Mouse (Mus musculus): ENCODE measurements around the gene Kcnd2. TPM values are rescaled to one million over a fixed set of nuclear protein-coding genes. Genes with fewer than 3 reads are reported as not detected.
A peak's percentile ranks its signal among the peaks of the same experiment; 100 is the strongest.

Gene Kcnd2
- polyA plus RNA-seq, 1 experiment = 91.6 TPM

GRCm38 (mm10) chr6:21527489-21528074 lies 312.3 kb downstream of the Kcnd2 start:
- no peaks in the 10 kb centered on the region; the same call in 1 of the 2 replicates for H3K4me1 ChIP-seq (ENCODE audit: control insufficient read depth, insufficient read depth, low read length)
- no peak for TF ChIP-seq POLR2A (IDR thresholded peaks at IDR 0.05; ENCODE audit: borderline replicate concordance, insufficient read depth, low read length)
- TF ChIP-seq CTCF (IDR thresholded peaks at IDR 0.05; ENCODE audit: borderline replicate concordance, insufficient read depth, low read depth, low read length) = no peak
- WGBS = 16% methylated on average over 1 of the region's 1 CpGs
- no peak overlapping the region for H3K4me3 ChIP-seq (replicated peaks; ENCODE audit: insufficient read depth, low read depth, low read length)
- no peak overlapping the region for H3K27ac ChIP-seq (ENCODE audit: insufficient read depth, low read length)
- no peaks in the 10 kb centered on the region for H3K27me3 ChIP-seq (ENCODE audit: control insufficient read depth, insufficient read depth, low read length)
- no peak for DNase-seq

GRCm38 (mm10) chr6:21534009-21534408 lies 318.7 kb downstream of the Kcnd2 start:
- Histone ChIP-seq H3K4me3 (replicated peaks; ENCODE audit: insufficient read depth, low read depth, low read length) (no peak overlapping the region), H3K27ac (ENCODE audit: insufficient read depth, low read length) (no peak overlapping the region), H3K4me1 (ENCODE audit: control insufficient read depth, insufficient read depth, low read length) (no peaks in the 10 kb centered on the region; the same call in 1 of the 2 replicates), H3K27me3 (ENCODE audit: control insufficient read depth, insufficient read depth, low read length) (no peaks in the 10 kb centered on the region)
- TF ChIP-seq POLR2A (IDR thresholded peaks at IDR 0.05; ENCODE audit: borderline replicate concordance, insufficient read depth, low read length) (no peak), CTCF (IDR thresholded peaks at IDR 0.05; ENCODE audit: borderline replicate concordance, insufficient read depth, low read depth, low read length) (no peak)
- 74% methylated on average over 2 of the region's 2 CpGs for WGBS
- no peak for DNase-seq

DNA sequence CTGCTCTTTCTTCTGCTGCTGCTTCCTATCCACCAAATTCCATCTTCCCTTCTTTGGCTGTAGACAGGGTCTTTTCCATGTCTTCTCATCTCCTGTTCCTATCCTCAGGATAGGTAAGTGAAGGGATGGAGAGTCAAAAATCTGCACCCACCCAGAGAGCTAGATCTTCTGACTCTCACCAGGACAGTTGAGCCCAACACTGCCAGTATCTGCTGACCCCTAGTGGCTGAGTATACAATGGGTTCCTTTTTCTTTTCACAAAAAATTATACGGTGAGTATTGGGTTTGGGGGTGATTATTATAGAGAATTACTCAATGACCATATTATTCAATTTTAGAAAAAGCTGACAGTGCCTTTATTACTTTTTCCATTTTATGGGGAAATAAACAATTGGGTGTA lies 319.5 kb downstream of the Kcnd2 start:
- Histone ChIP-seq H3K27me3 (ENCODE audit: control insufficient read depth, insufficient read depth, low read length) (no peaks in the 10 kb centered on the region), H3K4me3 (replicated peaks; ENCODE audit: insufficient read depth, low read depth, low read length) (no peak overlapping the region), H3K27ac (ENCODE audit: insufficient read depth, low read length) (no peak overlapping the region), H3K4me1 (ENCODE audit: control insufficient read depth, insufficient read depth, low read length) (no peaks in the 10 kb centered on the region; the same call in 1 of the 2 replicates)
- 13% methylated on average over 1 of the region's 1 CpGs for WGBS
- peak; percentile 29 to 53 for DNase-seq
- TF ChIP-seq CTCF (IDR thresholded peaks at IDR 0.05; ENCODE audit: borderline replicate concordance, insufficient read depth, low read depth, low read length) (peak; percentile 67; the same call in 1 of the 2 replicates), POLR2A (IDR thresholded peaks at IDR 0.05; ENCODE audit: borderline replicate concordance, insufficient read depth, low read length) (no peak)

- H3K4me3 ChIP-seq (replicated peaks; ENCODE audit: insufficient read depth, low read depth, low read length) = no peak overlapping the region
- WGBS = 34% methylated on average over 9 of the region's 9 CpGs
- H3K27ac ChIP-seq (ENCODE audit: insufficient read depth, low read length) = no peak overlapping the region
- TF ChIP-seq CTCF (IDR thresholded peaks at IDR 0.05; ENCODE audit: borderline replicate concordance, insufficient read depth, low read depth, low read length) (no peak), POLR2A (IDR thresholded peaks at IDR 0.05; ENCODE audit: borderline replicate concordance, insufficient read depth, low read length) (no peak)
- H3K27me3 ChIP-seq (ENCODE audit: control insufficient read depth, insufficient read depth, low read length) = no peaks in the 10 kb centered on the region
- H3K4me1 ChIP-seq (ENCODE audit: control insufficient read depth, insufficient read depth, low read length) = no peaks in the 10 kb centered on the region; the same call in 1 of the 2 replicates
- peak; percentile 24 to 59 for DNase-seq
Measured at GRCm38 (mm10) chr6:21551501-21551900, 336.2 kb downstream of the Kcnd2 start.

DNA sequence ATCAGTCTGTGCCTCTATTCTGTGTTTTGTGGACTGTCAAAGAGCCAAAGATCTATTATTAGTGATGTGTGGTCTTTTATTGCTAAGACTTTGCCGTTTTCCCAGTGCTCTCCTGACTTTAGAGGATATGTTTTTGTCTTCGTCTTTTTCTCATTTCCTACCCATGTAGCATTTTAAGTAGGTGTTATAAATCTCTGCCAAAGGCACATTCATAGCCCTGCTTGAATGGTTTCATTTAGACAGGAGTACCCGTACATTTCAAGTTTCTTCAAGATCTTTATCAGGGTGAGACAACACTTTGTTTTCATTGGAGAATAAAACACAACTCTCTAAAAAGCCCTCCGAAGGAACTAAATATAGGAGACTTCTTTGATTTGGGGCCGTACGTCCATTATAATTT lies 355.7 kb downstream of the Kcnd2 start:
- TF ChIP-seq POLR2A (IDR thresholded peaks at IDR 0.05; ENCODE audit: borderline replicate concordance, insufficient read depth, low read length) = no peak
- no peak for TF ChIP-seq CTCF (IDR thresholded peaks at IDR 0.05; ENCODE audit: borderline replicate concordance, insufficient read depth, low read depth, low read length)
- no peaks in the 10 kb centered on the region for H3K27me3 ChIP-seq (ENCODE audit: control insufficient read depth, insufficient read depth, low read length)
- H3K4me1 ChIP-seq (ENCODE audit: control insufficient read depth, insufficient read depth, low read length) = peaks cover 9% of the 10 kb centered on the region; the same call in 1 of the 2 replicates
- H3K27ac ChIP-seq (ENCODE audit: insufficient read depth, low read length) = no peak overlapping the region
- no peak overlapping the region for H3K4me3 ChIP-seq (replicated peaks; ENCODE audit: insufficient read depth, low read depth, low read length)
- 52% methylated on average over 6 of the region's 6 CpGs for WGBS
- DNase-seq = no peak

DNA sequence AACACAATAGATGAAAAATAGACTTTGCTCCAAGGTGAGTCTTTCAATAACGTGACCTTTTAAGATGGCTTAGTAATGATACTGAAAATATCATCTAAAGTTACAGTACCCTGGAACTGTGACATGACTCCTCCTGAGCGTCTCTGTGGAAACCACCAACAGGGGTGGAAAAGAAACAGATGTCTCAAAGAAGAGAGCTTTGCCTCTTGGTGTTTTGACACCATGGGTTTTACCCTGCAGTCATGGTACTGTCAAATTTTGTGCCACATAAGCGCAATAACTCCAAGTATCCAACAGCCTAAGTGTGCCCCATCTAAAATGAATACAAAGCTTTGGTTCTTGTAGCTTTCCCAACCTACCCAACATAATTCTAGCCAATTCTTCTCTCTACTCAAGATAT lies 374.9 kb downstream of the Kcnd2 start:
- peak in 1 of 2 experiments; percentile 52 for DNase-seq
- 16% methylated on average over 3 of the region's 3 CpGs for WGBS
- peak overlapping the region; percentile 13; the same call in 1 of the 2 replicates for H3K27ac ChIP-seq (ENCODE audit: insufficient read depth, low read length)
- H3K27me3 ChIP-seq (ENCODE audit: control insufficient read depth, insufficient read depth, low read length) = no peaks in the 10 kb centered on the region
- H3K4me3 ChIP-seq (replicated peaks; ENCODE audit: insufficient read depth, low read depth, low read length) = no peak overlapping the region
- TF ChIP-seq CTCF (IDR thresholded peaks at IDR 0.05; ENCODE audit: borderline replicate concordance, insufficient read depth, low read depth, low read length) (no peak), POLR2A (IDR thresholded peaks at IDR 0.05; ENCODE audit: borderline replicate concordance, insufficient read depth, low read length) (no peak)
- peaks cover 2% of the 10 kb centered on the region; the same call in 1 of the 2 replicates for H3K4me1 ChIP-seq (ENCODE audit: control insufficient read depth, insufficient read depth, low read length)

DNA sequence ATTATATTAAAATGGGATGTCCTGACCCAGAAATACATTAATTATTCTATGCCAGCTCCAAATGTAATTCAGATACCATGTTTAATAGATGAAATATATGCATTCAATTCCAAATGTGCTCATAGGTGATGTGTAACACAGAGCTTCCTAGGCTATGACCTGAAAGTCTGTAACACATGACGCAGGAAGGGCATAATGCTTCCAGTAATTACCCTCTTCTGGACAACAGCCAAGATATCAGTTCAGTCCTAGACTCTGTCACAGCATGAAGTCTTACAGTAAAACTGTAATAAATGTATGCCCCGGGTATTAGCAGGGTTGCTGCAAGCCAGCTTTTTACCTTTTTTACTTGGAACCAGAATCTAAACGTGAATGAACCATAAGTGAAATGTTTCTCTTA lies 382.1 kb downstream of the Kcnd2 start:
- no peak overlapping the region for H3K4me3 ChIP-seq (replicated peaks; ENCODE audit: insufficient read depth, low read depth, low read length)
- H3K27ac ChIP-seq (ENCODE audit: insufficient read depth, low read length) = no peak overlapping the region
- TF ChIP-seq CTCF (IDR thresholded peaks at IDR 0.05; ENCODE audit: borderline replicate concordance, insufficient read depth, low read depth, low read length) (no peak), POLR2A (IDR thresholded peaks at IDR 0.05; ENCODE audit: borderline replicate concordance, insufficient read depth, low read length) (no peak)
- 12% methylated on average over 3 of the region's 3 CpGs for WGBS
- H3K4me1 ChIP-seq (ENCODE audit: control insufficient read depth, insufficient read depth, low read length) = no peaks in the 10 kb centered on the region; the same call in 1 of the 2 replicates
- DNase-seq = peak in 1 of 2 experiments; percentile 52
- no peaks in the 10 kb centered on the region for H3K27me3 ChIP-seq (ENCODE audit: control insufficient read depth, insufficient read depth, low read length)

DNA sequence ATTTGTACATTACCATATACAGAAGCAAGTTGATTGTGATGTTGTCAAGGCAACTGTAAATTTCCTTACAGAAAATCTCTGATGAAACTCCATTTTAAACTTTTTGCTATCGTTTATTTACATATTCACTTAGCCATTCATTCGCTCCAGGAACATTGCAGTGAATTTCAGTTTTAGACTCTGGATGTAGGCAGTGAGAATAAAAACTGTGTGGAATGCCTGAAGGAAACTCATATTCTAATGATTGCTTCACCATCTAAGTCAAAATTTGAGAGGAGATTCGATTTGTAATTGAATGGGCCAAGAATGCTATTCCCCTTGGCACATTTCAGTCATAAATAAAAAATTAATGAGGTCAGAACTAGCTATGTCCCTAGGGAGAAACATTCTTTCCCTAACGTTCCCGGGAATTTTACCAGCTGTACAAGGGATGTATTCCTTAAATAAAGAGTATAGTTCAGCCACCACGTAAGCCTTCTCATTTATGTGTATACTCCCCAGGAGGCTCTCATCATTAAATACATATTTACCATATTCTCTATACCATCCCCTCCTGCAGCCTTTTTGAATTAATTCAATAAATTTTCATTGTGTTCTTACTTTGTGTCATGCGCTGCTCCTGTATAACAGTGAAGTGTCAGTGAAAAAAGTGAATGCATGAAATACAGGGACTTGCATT lies 394.2 kb downstream of the Kcnd2 start:
- TF ChIP-seq POLR2A (IDR thresholded peaks at IDR 0.05; ENCODE audit: borderline replicate concordance, insufficient read depth, low read length) (no peak), CTCF (IDR thresholded peaks at IDR 0.05; ENCODE audit: borderline replicate concordance, insufficient read depth, low read depth, low read length) (no peak)
- DNase-seq = no peak
- WGBS = 51% methylated on average over 7 of the region's 7 CpGs
- H3K4me1 ChIP-seq (ENCODE audit: control insufficient read depth, insufficient read depth, low read length) = peaks cover 2% of the 10 kb centered on the region; the same call in 1 of the 2 replicates
- H3K4me3 ChIP-seq (replicated peaks; ENCODE audit: insufficient read depth, low read depth, low read length) = no peak overlapping the region
- H3K27ac ChIP-seq (ENCODE audit: insufficient read depth, low read length) = no peak overlapping the region
- H3K27me3 ChIP-seq (ENCODE audit: control insufficient read depth, insufficient read depth, low read length) = no peaks in the 10 kb centered on the region; the same call in 1 of the 2 replicates

Measured in cerebellum, adult 2 months (tissue).